Mouse (Mus musculus) lung, embryonic 15.5 days (tissue): ENCODE results near the gene Tmem150b. TPM values are rescaled to one million over a fixed set of nuclear protein-coding genes. Genes with fewer than 3 reads are reported as not detected.

Experiments
- ATAC-seq: fragments of 200-750 bp; cut with Nextera tagmentation; 2 replicates; pipeline ENCODE4 v1.8.0; 2017; ENCODE audit warnings: moderate number of reproducible peaks, borderline replicate concordance; ENCODE audit not compliant: low FRiP score, low TSS enrichment; ENCODE audit errors: extremely low read depth
- H3K27ac ChIP-seq: fragments of 300-500 bp; sonication (generic); 2 replicates; pipeline ENCODE4 v1.5.1; 2015; ENCODE audit warnings: moderate library complexity, mild to moderate bottlenecking, inconsistent platforms
- H3K27me3 ChIP-seq: fragments of 300-500 bp; sonication (generic); 2 replicates; pipeline ENCODE4 v1.6.1; 2015; ENCODE audit warnings: inconsistent platforms
- H3K36me3 ChIP-seq: fragments of 300-500 bp; sonication (generic); 2 replicates; pipeline ENCODE4 v1.6.1; 2015; ENCODE audit warnings: inconsistent platforms
- H3K4me1 ChIP-seq: fragments of 300-500 bp; sonication (generic); 2 replicates; pipeline ENCODE4 v1.6.1; 2015; ENCODE audit warnings: inconsistent platforms
- H3K4me2 ChIP-seq: fragments of 300-500 bp; sonication (generic); 2 replicates; pipeline ENCODE4 v1.6.1; 2015; ENCODE audit warnings: inconsistent platforms, mild to moderate bottlenecking, moderate library complexity
- H3K4me3 ChIP-seq: fragments of 300-500 bp; sonication (generic); 2 replicates; pipeline ENCODE4 v1.5.1; 2015; ENCODE audit warnings: mild to moderate bottlenecking, inconsistent platforms
- H3K9ac ChIP-seq: fragments of 300-500 bp; sonication (generic); 2 replicates; pipeline ENCODE4 v1.6.1; 2015; ENCODE audit warnings: inconsistent platforms
- H3K9me3 ChIP-seq: fragments of 300-500 bp; sonication (generic); 2 replicates; pipeline ENCODE4 v1.6.1; 2016; ENCODE audit warnings: inconsistent platforms
- WGBS: fragments of 180-500 bp; shearing (Covaris S2); methylation state at CpG from one replicate; pipeline ENCODE4 v1.1.7; 2015; 5-methylcytosine and 5-hydroxymethylcytosine counted together
- polyA plus RNA-seq: library from polyadenylated mRNA; unstranded; fragments of >200 nt; fragmentation: Nextera tagmentation; extraction: Ambion mirVana; gene quantifications from 2 replicates; pipeline ENCODE4 v1.2.1, GENCODE M21; 2015

Tmem150b gene
- polyA plus RNA-seq, 1 experiment from 2014 or later: 0.07 TPM

- WGBS: under 1% methylated on average over 41 of the region's 78 CpGs
- Histone ChIP-seq H3K27me3 (no peaks in the 10 kb centered on the region), H3K9me3 (no peaks in the 10 kb centered on the region), H3K9ac (peak overlapping the region; percentile 98), H3K36me3 (peaks cover 3% of the 10 kb centered on the region; the same call in 1 of the 2 replicates), H3K4me2 (peak overlapping the region; percentile 86), H3K27ac (peak overlapping the region; percentile 93), H3K4me3 (peak overlapping the region; percentile 96), H3K4me1 (peaks cover 49% of the 10 kb centered on the region)
- ATAC-seq: peak; percentile 60
These were observed 66.7 kb downstream of the Tmem150b start for GRCm38 (mm10) chr7:4658128-4658907.

GRCm38 (mm10) chr7:4657521-4658127 is 67.4 kb downstream of the Tmem150b start:
- no peaks in the 10 kb centered on the region for H3K9me3 ChIP-seq
- peak overlapping the region; percentile 93 for H3K27ac ChIP-seq
- ATAC-seq: no peak
- H3K36me3 ChIP-seq: no peaks in the 10 kb centered on the region
- peak overlapping the region; percentile 98 for H3K9ac ChIP-seq
- no peaks in the 10 kb centered on the region for H3K27me3 ChIP-seq
- 26% methylated on average over 9 of the region's 9 CpGs for WGBS
- peaks cover 49% of the 10 kb centered on the region for H3K4me1 ChIP-seq
- H3K4me3 ChIP-seq: peak overlapping the region; percentile 96
- peak overlapping the region; percentile 86 for H3K4me2 ChIP-seq

Other genes starting within 250 kb of the Tmem150b start
- gene Ppp1r12c, start 223.6 kb downstream of the Tmem150b start, polyA plus RNA-seq: 41.6 and 49.0 TPM in 2 replicates
- 13.4 and 23.1 TPM in 2 replicates for gene Tnnt1, start 208.9 kb downstream of the Tmem150b start, polyA plus RNA-seq
- 79.8 and 114 TPM in 2 replicates for gene Tnni3, start 201.0 kb downstream of the Tmem150b start, polyA plus RNA-seq
- gene Dnaaf3, start 192.8 kb downstream of the Tmem150b start, polyA plus RNA-seq: 2.9 and 3.2 TPM in 2 replicates
- gene Syt5, start 177.7 kb downstream of the Tmem150b start, polyA plus RNA-seq: 4.8 and 5.7 TPM in 2 replicates
- not detected in 2 replicates for gene Ptprh, start 121.2 kb downstream of the Tmem150b start, polyA plus RNA-seq
- 0.76 and 1.00 TPM in 2 replicates for gene Tmem86b, start 93.8 kb downstream of the Tmem150b start, polyA plus RNA-seq
- 9.0 and 9.2 TPM in 2 replicates for gene Ppp6r1, start 66.2 kb downstream of the Tmem150b start, polyA plus RNA-seq
- 99.4 and 99.6 TPM in 2 replicates for gene Hspbp1, start 40.2 kb downstream of the Tmem150b start, polyA plus RNA-seq
- gene Brsk1, start 34.6 kb downstream of the Tmem150b start, polyA plus RNA-seq: 0.87 and 1.1 TPM in 2 replicates
- 53.9 and 60.3 TPM in 2 replicates for gene Kmt5c, start 14.9 kb upstream of the Tmem150b start, polyA plus RNA-seq
- gene Cox6b2, start 27.8 kb upstream of the Tmem150b start, polyA plus RNA-seq: 62.9 and 64.1 TPM in 2 replicates
- gene Fam71e2, start 46.1 kb upstream of the Tmem150b start, polyA plus RNA-seq: not detected in 2 replicates
- gene Il11, start 57.6 kb upstream of the Tmem150b start, polyA plus RNA-seq: 0.19 and 0.26 TPM in 2 replicates
- 0.57 and 0.76 TPM in 2 replicates for gene Tmem190, start 57.7 kb upstream of the Tmem150b start, polyA plus RNA-seq
- gene Tmem238, start 64.4 kb upstream of the Tmem150b start, polyA plus RNA-seq: 20.8 and 21.4 TPM in 2 replicates
- 314 and 334 TPM in 2 replicates for gene Rpl28, start 67.6 kb upstream of the Tmem150b start, polyA plus RNA-seq
- 409 and 411 TPM in 2 replicates for gene Ube2s, start 87.3 kb upstream of the Tmem150b start, polyA plus RNA-seq
- gene Shisa7, start 119.4 kb upstream of the Tmem150b start, polyA plus RNA-seq: 0.94 and 1.3 TPM in 2 replicates
- gene Isoc2b, start 145.0 kb upstream of the Tmem150b start, polyA plus RNA-seq: 10.6 and 12.3 TPM in 2 replicates
- gene Isoc2a, start 151.9 kb upstream of the Tmem150b start, polyA plus RNA-seq: 0.63 and 0.81 TPM in 2 replicates
- 0.16 TPM in 1 of 2 replicates, not detected in the other for gene Gm36210, start 181.3 kb upstream of the Tmem150b start, polyA plus RNA-seq
- 3.2 and 3.4 TPM in 2 replicates for gene Zfp628, start 190.0 kb upstream of the Tmem150b start, polyA plus RNA-seq
- 2.8 and 3.7 TPM in 2 replicates for gene Nat14, start 196.8 kb upstream of the Tmem150b start, polyA plus RNA-seq
- gene Ssc5d, start 200.5 kb upstream of the Tmem150b start, polyA plus RNA-seq: 1.6 and 2.2 TPM in 2 replicates
- gene Sbk2, start 239.2 kb upstream of the Tmem150b start, polyA plus RNA-seq: 0.39 and 1.2 TPM in 2 replicates
- gene Sbk3, start 245.9 kb upstream of the Tmem150b start, polyA plus RNA-seq: 0.52 and 0.77 TPM in 2 replicates